Mouse (Mus musculus): ENCODE data around the gene Bik. TPM values are rescaled to one million over a fixed set of nuclear protein-coding genes. Genes with fewer than 3 reads are reported as not detected.
A peak's percentile ranks its signal among the peaks of the same experiment; 100 is the strongest.
"Not testable (repeated sequence)": the region's sequence is repeated elsewhere in the genome, so short reads cannot be mapped to it uniquely, and the experiment has no call there.

The Bik gene
- polyA plus RNA-seq, 1 experiment from 2014 or later: 1.2 TPM

DNA sequence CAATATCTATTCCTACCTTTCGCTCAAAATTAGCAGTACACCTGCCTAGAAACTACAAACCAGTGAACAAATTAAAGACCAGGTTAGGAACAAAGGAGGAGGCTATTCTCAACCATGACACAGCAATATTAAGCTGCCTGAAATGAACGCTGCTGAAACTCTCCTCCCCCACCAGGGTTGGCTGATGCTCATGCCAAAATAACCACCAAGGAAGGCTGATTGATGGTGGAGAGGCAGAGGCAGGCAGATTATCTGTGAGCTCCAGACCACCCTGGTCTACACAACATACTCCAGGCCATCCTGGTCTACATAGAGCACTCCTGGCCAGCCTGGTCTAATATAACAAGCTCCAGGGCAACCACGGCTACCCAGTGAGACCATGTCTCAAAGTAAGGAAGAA, 31.5 kb upstream of the Bik start:
- Histone ChIP-seq H3K27me3 (no peaks in the 10 kb centered on the region), H3K9ac (no peak overlapping the region), H3K9me3 (no peaks in the 10 kb centered on the region), H3K27ac (replicated peaks) (no peak overlapping the region), H3K4me1 (replicated peaks) (no peaks in the 10 kb centered on the region), H3K4me2 (no peak overlapping the region), H3K4me3 (no peak overlapping the region), H3K36me3 (peaks cover 100% of the 10 kb centered on the region)
- WGBS: 88% methylated on average over 3 of the region's 3 CpGs
- ATAC-seq (ENCODE audit: low read depth): no peak

DNA sequence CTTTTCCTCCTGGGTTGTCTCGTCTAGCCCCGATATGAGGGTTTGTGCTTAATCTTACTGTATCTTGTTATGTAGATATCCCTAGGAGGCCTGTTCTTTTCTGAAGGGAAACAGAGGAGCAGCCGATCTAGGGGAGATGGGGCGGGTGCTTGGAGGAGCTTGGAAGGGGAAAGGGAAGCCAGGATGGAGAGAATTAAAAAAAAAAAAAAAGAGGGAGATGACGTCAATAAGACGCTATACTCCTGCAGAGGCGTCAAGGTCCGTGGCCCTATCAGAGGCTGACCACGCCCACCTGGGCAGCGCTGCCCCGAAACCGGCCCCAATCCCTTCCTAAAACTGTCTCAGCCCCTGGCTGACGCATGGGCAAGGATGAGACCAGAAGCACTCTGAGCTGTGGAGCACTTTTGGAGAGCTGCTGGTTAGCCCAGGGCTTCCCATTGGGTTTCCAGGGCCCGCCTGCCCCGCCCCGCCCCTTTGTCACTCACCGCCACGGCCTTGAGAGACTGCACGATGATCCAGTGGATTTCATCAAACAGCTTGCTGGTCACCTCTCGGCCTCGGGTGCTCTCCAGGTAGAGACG, 30.8 kb upstream of the Bik start:
- Histone ChIP-seq H3K36me3 (peaks cover 100% of the 10 kb centered on the region), H3K9me3 (no peaks in the 10 kb centered on the region), H3K27ac (replicated peaks) (no peak overlapping the region), H3K4me3 (no peak overlapping the region), H3K9ac (no peak overlapping the region), H3K4me1 (replicated peaks) (no peaks in the 10 kb centered on the region), H3K4me2 (0 out of 2 replicates have a peak overlapping the region, but pooled peaks have one; percentile 4), H3K27me3 (no peaks in the 10 kb centered on the region)
- no peak for ATAC-seq (ENCODE audit: low read depth)
- WGBS: 63% methylated on average over 22 of the region's 22 CpGs

DNA sequence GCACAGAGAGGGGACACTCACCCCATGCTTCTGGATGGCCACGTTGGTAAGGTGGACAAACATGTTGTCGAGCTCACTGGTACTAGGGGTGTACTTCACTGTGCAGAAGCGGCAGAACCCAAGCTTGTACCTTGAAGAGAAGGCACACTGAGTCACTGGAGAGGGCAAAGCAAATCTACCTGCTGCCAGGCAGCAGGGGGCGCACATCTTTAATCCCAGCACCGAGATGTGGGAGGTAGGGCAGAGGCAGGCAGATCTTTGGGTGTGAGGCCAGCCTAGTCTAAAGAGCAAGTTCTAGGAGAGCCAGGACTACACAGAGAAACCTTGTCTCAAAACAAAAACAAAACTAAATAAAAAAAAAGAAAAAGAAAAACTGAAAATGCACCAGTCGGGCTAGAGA, 29.4 kb upstream of the Bik start:
- Histone ChIP-seq H3K9me3 (no peaks in the 10 kb centered on the region), H3K27me3 (no peaks in the 10 kb centered on the region), H3K27ac (replicated peaks) (no peak overlapping the region), H3K9ac (no peak overlapping the region), H3K4me3 (no peak overlapping the region), H3K4me1 (replicated peaks) (no peaks in the 10 kb centered on the region), H3K4me2 (no peak overlapping the region), H3K36me3 (peaks cover 98% of the 10 kb centered on the region)
- ATAC-seq (ENCODE audit: low read depth): no peak
- WGBS: 90% methylated on average over 6 of the region's 6 CpGs

DNA sequence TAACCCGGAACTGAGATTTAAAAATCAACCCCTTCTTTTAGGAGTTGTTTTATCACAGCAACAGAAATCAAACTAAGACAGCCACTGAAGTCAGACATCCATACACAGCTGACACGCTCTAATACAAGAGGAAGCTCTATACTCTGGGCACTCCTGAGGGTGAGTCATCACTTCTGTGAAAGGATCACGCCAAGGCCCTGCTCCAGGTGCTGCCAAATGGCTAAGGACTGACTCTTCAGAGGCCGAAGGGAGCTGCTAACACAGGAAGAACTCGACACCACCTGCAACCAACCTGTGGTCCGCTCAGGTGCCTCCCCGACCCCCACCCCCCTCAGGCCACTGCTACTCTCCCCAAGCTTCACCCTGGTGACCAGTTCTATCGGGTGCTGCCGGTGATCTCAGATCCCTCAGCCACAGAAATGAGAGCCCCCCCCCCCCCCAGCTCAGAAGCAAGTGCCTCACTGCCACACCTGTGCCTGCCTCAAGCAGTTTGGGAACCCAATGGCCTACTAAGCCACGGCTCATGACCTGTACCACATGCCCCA, 27.4 kb upstream of the Bik start:
- ATAC-seq (ENCODE audit: low read depth): no peak
- no peaks in the 10 kb centered on the region for H3K27me3 ChIP-seq
- no peak overlapping the region for H3K4me2 ChIP-seq
- H3K9ac ChIP-seq: no peak overlapping the region
- 93% methylated on average over 10 of the region's 10 CpGs for WGBS
- no peak overlapping the region for H3K4me3 ChIP-seq
- peaks cover 96% of the 10 kb centered on the region for H3K36me3 ChIP-seq
- H3K9me3 ChIP-seq: no peaks in the 10 kb centered on the region
- H3K27ac ChIP-seq (replicated peaks): no peak overlapping the region
- H3K4me1 ChIP-seq (replicated peaks): no peaks in the 10 kb centered on the region

DNA sequence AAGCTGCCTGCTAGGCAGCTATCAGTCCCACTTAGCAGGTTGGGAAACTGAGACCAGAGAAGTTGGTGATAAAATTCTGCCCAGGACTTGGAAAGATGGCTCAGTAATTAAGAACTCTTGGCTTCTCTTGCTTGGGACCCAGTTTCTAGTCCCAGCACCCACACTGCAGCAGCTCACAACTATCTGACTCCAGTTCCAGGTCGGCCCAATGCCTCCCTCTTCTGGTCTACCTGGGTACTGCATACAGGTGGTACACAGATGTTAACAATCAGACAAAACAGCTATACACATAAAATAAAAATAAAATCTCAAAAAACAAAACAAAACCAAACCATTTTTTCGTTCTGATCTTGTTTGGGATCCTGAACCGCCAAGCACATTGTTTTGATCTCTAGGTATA, 26.3 kb upstream of the Bik start:
- no peak for ATAC-seq (ENCODE audit: low read depth)
- no peaks in the 10 kb centered on the region for H3K27me3 ChIP-seq
- H3K4me3 ChIP-seq: no peak overlapping the region
- no peaks in the 10 kb centered on the region for H3K9me3 ChIP-seq
- no peaks in the 10 kb centered on the region for H3K4me1 ChIP-seq (replicated peaks)
- 61% methylated on average over 3 of the region's 3 CpGs for WGBS
- no peak overlapping the region for H3K27ac ChIP-seq (replicated peaks)
- H3K9ac ChIP-seq: no peak overlapping the region
- peaks cover 95% of the 10 kb centered on the region for H3K36me3 ChIP-seq
- H3K4me2 ChIP-seq: no peak overlapping the region

DNA sequence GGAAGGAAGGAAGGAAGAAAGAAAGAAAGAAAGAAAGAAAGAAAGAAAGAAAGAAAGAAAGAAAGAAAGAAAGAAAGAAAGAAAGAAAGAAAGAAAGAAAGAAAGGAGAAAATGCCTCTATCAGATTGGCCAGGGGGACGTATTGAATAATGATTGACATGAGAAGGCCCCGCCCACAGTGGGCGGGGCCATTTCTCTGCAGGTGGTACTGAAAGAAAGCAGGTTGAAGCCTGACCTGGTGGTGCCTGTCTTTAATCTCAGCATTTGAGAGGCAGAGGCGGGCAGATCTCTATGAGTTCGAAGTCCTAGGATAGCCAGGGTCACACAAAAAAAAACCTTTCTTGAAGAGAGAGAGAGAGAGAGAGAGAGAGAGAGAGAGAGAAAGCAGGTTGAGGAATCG, 25.2 kb upstream of the Bik start:
- not testable (repeated sequence) for ATAC-seq (ENCODE audit: low read depth); H3K4me3 ChIP-seq

DNA sequence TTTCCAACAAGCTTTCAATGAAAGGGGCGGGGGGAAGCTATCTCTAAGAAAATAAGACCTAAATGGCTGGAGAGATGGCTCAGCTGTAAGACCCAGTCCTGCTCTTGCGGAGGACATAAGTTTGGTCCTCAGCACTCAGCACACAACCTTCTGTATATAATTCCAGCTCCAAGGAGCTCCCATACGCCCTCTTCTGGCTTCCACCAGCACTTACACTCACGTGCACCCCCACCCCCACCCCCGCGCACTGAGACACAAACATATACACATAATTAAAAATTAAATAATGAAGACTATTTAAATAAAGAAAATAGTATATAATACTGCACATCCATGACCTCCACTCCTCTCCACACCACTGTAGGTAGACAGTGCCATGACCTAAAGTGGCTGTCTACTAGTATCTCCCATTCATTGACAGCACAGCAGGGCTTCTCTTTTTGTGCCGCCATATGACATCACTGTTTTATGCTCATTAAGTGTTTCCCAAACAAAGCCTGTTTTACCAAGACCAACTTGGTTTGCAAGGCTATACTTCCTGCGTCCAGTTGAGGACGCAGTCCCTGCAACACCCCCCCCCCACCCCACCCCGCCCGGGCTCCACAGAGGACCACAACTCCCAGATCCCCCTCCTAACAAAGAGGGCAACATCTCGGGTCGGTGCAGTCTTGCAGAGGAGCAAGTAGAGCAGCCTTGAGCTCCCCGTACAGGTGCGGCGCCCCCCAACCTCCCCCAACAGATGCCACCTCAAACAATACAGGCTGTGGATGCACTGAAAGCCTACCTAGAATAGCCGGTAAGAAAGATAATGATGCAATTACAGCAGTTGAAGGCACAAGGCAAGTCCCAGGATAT, 16.5 kb upstream of the Bik start:
- Histone ChIP-seq H3K4me2 (peak overlapping the region; percentile 68), H3K9me3 (no peaks in the 10 kb centered on the region), H3K9ac (peak overlapping the region; percentile 85), H3K36me3 (peaks cover 12% of the 10 kb centered on the region), H3K4me1 (replicated peaks) (peaks cover 32% of the 10 kb centered on the region), H3K4me3 (peak overlapping the region; percentile 67), H3K27me3 (peaks cover 3% of the 10 kb centered on the region; the same call in 1 of the 2 replicates), H3K27ac (replicated peaks) (peak overlapping the region; percentile 94)
- 23% methylated on average over 17 of the region's 17 CpGs for WGBS
- ATAC-seq (ENCODE audit: low read depth): peak; percentile 88

More for the DNA sequence above, 25.2 kb upstream of the Bik start:
- 83% methylated on average over 6 of the region's 6 CpGs for WGBS
- not testable (repeated sequence) for H3K9me3 ChIP-seq; H3K4me1 ChIP-seq (replicated peaks); H3K27me3 ChIP-seq; H3K4me2 ChIP-seq; H3K9ac ChIP-seq; H3K27ac ChIP-seq (replicated peaks)
- H3K36me3 ChIP-seq: peaks cover 94% of the 10 kb centered on the region

DNA sequence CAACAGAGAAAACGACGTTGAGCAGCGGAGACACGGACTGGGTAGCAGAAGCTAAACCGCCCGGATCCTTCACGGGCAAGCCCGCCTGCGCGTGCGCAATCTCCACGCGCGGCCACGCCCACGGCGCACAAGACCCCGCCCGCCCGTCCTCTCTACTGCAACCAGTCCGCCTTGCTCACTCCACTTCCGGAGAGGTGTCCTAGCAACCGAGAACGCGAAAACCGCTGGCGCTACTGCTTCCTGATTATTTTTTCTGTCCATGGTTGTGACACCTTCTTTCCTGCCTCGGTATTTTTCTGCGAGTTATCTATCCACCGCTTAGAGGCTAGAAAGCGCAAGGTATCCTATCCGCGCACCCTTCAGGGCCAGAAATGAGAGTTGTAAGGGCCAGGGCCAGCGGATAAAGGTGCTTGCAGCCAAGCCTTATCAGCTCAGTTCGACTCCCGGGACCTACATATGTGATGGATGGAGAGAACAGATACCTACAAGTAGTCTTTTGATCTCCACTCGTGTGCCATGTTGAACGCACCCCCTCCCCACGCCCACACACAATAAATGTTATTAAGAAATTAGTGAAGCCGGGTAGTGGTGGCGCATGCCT, 15.8 kb upstream of the Bik start, which contains the start of gene Ttll1:
Gene Ttll1 (minus strand): TSS at position 89 of the 601 bp plus-strand sequence.
- Histone ChIP-seq H3K27ac (replicated peaks) (peak within 1 kb of the TSS; percentile 94), H3K4me2 (peak within 1 kb of the TSS; percentile 68), H3K9me3 (no peaks in the 10 kb centered on the region), H3K9ac (peak within 1 kb of the TSS; percentile 85), H3K27me3 (peaks cover 3% of the 10 kb centered on the region; the same call in 1 of the 2 replicates), H3K36me3 (peaks cover 4% of the 10 kb centered on the region; the same call in 1 of the 2 replicates), H3K4me3 (peak within 1 kb of the TSS; percentile 67), H3K4me1 (replicated peaks) (peaks cover 32% of the 10 kb centered on the region)
- WGBS: 13% methylated on average over 41 of the region's 41 CpGs
- ATAC-seq (ENCODE audit: low read depth): peak; percentile 96

DNA sequence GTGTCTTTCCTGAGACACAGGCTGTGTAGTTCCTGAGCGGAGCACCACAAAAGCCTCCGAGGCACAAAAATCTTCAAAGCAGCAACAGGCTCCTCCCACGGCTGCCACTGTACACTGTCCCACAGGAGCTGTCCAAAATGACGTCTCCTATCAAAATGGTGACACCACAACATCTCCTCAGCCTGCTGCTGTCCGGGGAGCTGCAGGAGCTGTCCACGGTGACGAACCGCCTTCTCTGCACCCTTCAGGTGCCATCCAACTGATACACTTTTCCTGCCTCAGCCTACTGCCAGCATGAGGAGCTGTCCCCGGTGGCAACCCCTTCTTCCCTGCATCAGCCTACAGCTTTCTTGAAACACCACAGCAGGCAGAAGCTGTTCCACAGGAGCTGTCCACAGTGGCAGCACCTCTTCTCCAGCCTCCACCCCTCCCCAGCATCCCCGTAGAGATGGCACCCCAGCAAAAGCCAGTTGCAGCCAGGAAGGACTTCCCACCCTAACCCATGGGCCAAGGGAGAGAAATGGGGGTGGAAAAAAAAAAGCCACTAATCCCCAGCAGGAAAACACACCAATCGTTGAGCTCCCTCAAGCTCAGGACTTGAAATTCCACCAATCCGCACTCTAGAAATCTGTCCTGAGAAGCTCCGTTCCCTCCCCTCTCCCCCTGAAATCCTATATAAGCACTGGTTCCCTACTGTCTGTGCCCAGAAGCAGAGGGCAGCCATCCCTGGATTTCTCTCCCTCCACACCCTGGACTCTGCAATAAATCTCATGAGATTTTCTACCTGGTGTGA, 14.0 kb upstream of the Bik start:
- Histone ChIP-seq H3K36me3 (no peaks in the 10 kb centered on the region), H3K9ac (no peak overlapping the region), H3K4me2 (no peak overlapping the region), H3K27me3 (peaks cover 3% of the 10 kb centered on the region; the same call in 1 of the 2 replicates), H3K9me3 (no peaks in the 10 kb centered on the region), H3K4me1 (replicated peaks) (peaks cover 25% of the 10 kb centered on the region), H3K27ac (replicated peaks) (no peak overlapping the region), H3K4me3 (no peak overlapping the region)
- no peak for ATAC-seq (ENCODE audit: low read depth)
- 80% methylated on average over 13 of the region's 13 CpGs for WGBS

DNA sequence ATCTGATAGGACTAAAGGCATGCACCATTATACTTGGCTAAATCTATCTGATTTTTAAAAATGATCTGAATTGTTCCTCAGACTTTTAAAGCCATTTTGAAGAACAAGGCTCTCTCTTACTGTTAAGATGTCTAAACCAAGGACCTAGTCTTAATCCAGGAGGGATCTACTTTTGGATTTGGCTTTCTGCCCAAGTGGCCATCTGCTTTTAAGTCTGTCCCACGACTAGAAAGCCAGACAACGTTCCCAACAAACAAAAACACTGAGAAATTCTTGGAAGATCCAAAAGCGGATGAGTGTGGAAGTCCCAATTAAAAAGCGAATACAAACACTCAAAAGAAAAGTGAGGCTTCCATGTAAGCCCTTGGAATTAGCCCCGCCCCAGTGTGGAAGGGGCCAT, 11.6 kb upstream of the Bik start:
- H3K27ac ChIP-seq (replicated peaks): no peak overlapping the region
- no peaks in the 10 kb centered on the region for H3K9me3 ChIP-seq
- H3K36me3 ChIP-seq: no peaks in the 10 kb centered on the region
- H3K4me3 ChIP-seq: no peak overlapping the region
- peaks cover 11% of the 10 kb centered on the region for H3K4me1 ChIP-seq (replicated peaks)
- WGBS: 70% methylated on average over 5 of the region's 5 CpGs
- H3K4me2 ChIP-seq: no peak overlapping the region
- ATAC-seq (ENCODE audit: low read depth): no peak
- peaks cover 8% of the 10 kb centered on the region for H3K27me3 ChIP-seq
- H3K9ac ChIP-seq: no peak overlapping the region

DNA sequence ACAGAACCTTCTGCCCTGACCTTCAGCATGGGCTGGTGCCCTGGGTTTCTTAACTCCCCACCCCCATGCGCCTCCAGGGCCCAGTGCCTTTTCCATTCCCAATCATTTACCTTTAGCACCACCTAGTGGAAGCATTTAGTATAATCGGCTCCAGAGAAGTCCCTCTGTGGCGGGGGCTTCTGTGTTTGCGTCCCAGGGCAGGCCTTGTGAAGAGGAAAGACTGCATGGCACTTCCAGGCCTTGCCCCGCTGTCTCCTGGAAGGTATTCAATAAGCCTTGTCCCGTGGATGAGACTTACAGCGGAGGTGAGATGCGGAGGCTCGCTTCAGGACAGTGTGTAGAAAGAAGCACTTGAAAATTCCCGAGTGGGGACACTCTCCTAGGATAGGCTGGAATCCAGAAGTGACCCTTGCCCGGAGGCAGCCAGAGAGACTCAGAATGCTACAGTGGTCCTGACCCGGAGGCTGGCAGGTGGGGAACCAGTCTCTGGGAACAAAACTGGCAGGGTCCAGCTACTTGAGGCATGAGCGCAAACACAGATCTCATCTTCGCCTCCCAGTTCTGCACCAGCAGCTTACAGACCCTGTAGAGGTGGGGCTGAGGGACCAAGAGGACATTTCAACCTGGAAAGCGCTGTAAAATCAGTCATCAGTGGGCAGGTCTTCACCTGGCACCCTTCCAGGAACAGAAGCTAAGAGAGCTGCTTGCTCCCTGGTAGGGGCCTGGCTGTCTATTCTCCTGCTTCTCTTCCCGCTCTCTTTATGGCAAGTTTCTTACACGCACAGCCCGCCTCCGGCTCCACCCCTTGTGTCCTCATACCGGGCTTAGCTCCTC, 8.2 kb upstream of the Bik start:
- ATAC-seq (ENCODE audit: low read depth): peak; percentile 72
- no peak overlapping the region for H3K27ac ChIP-seq (replicated peaks)
- H3K4me1 ChIP-seq (replicated peaks): peaks cover 13% of the 10 kb centered on the region
- 35% methylated on average over 20 of the region's 20 CpGs for WGBS
- H3K36me3 ChIP-seq: no peaks in the 10 kb centered on the region
- no peaks in the 10 kb centered on the region for H3K9me3 ChIP-seq
- peak overlapping the region; percentile 13; the same call in 1 of the 2 replicates for H3K4me2 ChIP-seq
- H3K4me3 ChIP-seq: no peak overlapping the region
- no peak overlapping the region for H3K9ac ChIP-seq
- peaks cover 5% of the 10 kb centered on the region; the same call in 1 of the 2 replicates for H3K27me3 ChIP-seq

All from neural tube, embryonic 13.5 days (tissue).